Mouse (Mus musculus) forebrain, embryonic 10.5 days (tissue): Measurements from ENCODE around the gene Nxt2. TPM values are rescaled to one million over a fixed set of nuclear protein-coding genes. Genes with fewer than 3 reads are reported as not detected.
"Not testable (repeated sequence)": the region's sequence is repeated elsewhere in the genome, so short reads cannot be mapped to it uniquely, and the experiment has no call there.

Experiments
- DNase-seq: peaks from one replicate; pipeline ENCODE4 v3.0.0-alpha.2; 2017; ENCODE audit warnings: low spot score; ENCODE audit errors: extremely low spot score
- H3K27ac ChIP-seq: fragments of 300-500 bp; sonication (generic); 2 replicates; pipeline ENCODE4 v1.5.1; 2016; ENCODE audit warnings: mild to moderate bottlenecking
- H3K27me3 ChIP-seq: fragments of 300-500 bp; sonication (generic); 2 replicates; pipeline ENCODE4 v1.6.1; 2016; ENCODE audit warnings: mild to moderate bottlenecking; ENCODE audit not compliant: poor library complexity, severe bottlenecking
- H3K36me3 ChIP-seq: fragments of 300-500 bp; sonication (generic); replicated peaks from 2 replicates; pipeline ENCODE4 v1.6.1; 2016; ENCODE audit warnings: mild to moderate bottlenecking, moderate library complexity
- H3K4me1 ChIP-seq: fragments of 300-500 bp; sonication (generic); 2 replicates; pipeline ENCODE4 v1.6.1; 2016
- H3K4me3 ChIP-seq: fragments of 300-500 bp; sonication (generic); 2 replicates; pipeline ENCODE4 v1.5.1; 2016; ENCODE audit warnings: mild to moderate bottlenecking, moderate library complexity
- H3K9me3 ChIP-seq: fragments of 300-500 bp; sonication (generic); 2 replicates; pipeline ENCODE4 v1.6.1; 2016; ENCODE audit warnings: mild to moderate bottlenecking, moderate library complexity
- WGBS: fragments of 180-500 bp; shearing (Covaris S2); methylation state at CpG from one replicate; pipeline ENCODE4 v1.1.7; 2016; 5-methylcytosine and 5-hydroxymethylcytosine counted together
- polyA plus RNA-seq: library from polyadenylated mRNA; unstranded; fragments of >200 nt; fragmentation: Nextera tagmentation; extraction: Ambion mirVana; gene quantifications from 2 replicates; pipeline ENCODE4 v1.2.1, GENCODE M21; 2016

Gene Nxt2
- 7.9 and 8.6 TPM in 2 replicates for polyA plus RNA-seq

DNA sequence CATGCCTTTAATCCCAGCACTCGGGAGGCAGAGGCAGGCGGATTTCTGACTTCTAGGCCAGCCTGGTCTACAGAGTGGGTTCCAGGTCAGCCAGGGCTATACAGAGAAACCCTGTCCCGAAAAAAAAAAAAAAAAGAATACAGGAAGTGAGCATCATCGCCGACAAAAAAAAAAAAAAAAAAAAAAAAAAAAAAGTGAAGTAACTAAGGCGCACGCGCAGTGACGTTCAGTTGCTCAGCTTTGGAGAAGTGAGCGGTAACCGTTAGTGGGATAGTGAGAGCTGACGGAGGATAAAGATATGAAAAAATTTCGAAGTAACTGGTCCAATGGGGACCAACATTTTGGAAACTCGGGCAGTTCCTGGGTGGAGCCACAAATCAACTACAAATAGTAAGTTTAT is at the start of gene Nxt2:
Nxt2 (plus strand) TSS at position 229 of the 400 bp plus-strand sequence.
- Histone ChIP-seq H3K9me3 (no peaks in the 10 kb centered on the region), H3K27ac (peak within 1 kb of the TSS; percentile 87), H3K27me3 (peaks cover 15% of the 10 kb centered on the region), H3K36me3 (no peaks in the 10 kb centered on the region), H3K4me3 (peak within 1 kb of the TSS; percentile 59), H3K4me1 (no peaks in the 10 kb centered on the region)
- 90% methylated on average over 14 of the region's 14 CpGs for WGBS
- DNase-seq, result no peak

DNA sequence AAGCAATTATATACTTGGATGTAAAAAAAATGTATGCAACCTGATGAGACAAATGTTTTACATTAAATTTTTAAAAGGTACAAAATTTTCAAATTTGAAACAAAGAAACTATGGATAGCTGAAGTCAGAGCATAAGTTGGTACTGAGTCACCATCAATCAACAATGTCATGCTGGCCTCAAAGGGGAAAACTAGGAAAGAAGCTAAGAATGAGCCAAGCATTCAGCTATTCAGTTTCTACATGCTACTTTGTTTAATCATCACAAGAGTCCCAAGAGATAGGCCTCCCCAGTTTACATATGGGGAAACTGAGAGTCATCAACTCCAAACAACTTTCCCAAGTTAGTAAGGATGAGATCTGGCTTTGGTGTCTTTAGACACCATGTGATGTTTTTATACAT is 49.6 kb upstream of the Nxt2 start:
- Histone ChIP-seq H3K27me3 (peaks cover 98% of the 10 kb centered on the region), H3K9me3 (no peaks in the 10 kb centered on the region), H3K27ac (no peak overlapping the region), H3K4me3 (no peak overlapping the region), H3K36me3 (no peaks in the 10 kb centered on the region), H3K4me1 (no peaks in the 10 kb centered on the region)
- DNase-seq, result no peak

GRCm38 (mm10) chrX:142182026-142182425 is 44.5 kb upstream of the Nxt2 start:
- Histone ChIP-seq H3K9me3 (no peaks in the 10 kb centered on the region), H3K4me3 (no peak overlapping the region), H3K4me1 (peaks cover 4% of the 10 kb centered on the region; the same call in 1 of the 2 replicates), H3K27me3 (peaks cover 98% of the 10 kb centered on the region), H3K27ac (no peak overlapping the region), H3K36me3 (no peaks in the 10 kb centered on the region)
- 84% methylated on average over 2 of the region's 2 CpGs for WGBS
- no peak for DNase-seq

- 34% methylated on average over 22 of the region's 22 CpGs for WGBS
- H3K36me3 ChIP-seq, result no peaks in the 10 kb centered on the region
- peaks cover 7% of the 10 kb centered on the region for H3K4me1 ChIP-seq
- peak; percentile 53 for DNase-seq
- no peak overlapping the region for H3K27ac ChIP-seq
- H3K4me3 ChIP-seq, result no peak overlapping the region
- no peaks in the 10 kb centered on the region for H3K9me3 ChIP-seq
- peaks cover 87% of the 10 kb centered on the region for H3K27me3 ChIP-seq
These were observed 37.4 kb upstream of the Nxt2 start for GRCm38 (mm10) chrX:142189023-142189703.

GRCm38 (mm10) chrX:142190355-142190754 is 36.2 kb upstream of the Nxt2 start:
- WGBS, result 75% methylated on average over 2 of the region's 2 CpGs
- DNase-seq, result no peak
- Histone ChIP-seq H3K27me3 (peaks cover 87% of the 10 kb centered on the region), H3K27ac (no peak overlapping the region), H3K9me3 (no peaks in the 10 kb centered on the region), H3K4me3 (no peak overlapping the region), H3K36me3 (no peaks in the 10 kb centered on the region), H3K4me1 (peaks cover 5% of the 10 kb centered on the region)

GRCm38 (mm10) chrX:142194420-142194819 is 32.1 kb upstream of the Nxt2 start:
- Histone ChIP-seq H3K4me1 (no peaks in the 10 kb centered on the region), H3K4me3 (no peak overlapping the region), H3K9me3 (no peaks in the 10 kb centered on the region), H3K36me3 (no peaks in the 10 kb centered on the region), H3K27me3 (peaks cover 79% of the 10 kb centered on the region), H3K27ac (no peak overlapping the region)
- 79% methylated on average over 6 of the region's 6 CpGs for WGBS
- no peak for DNase-seq

DNA sequence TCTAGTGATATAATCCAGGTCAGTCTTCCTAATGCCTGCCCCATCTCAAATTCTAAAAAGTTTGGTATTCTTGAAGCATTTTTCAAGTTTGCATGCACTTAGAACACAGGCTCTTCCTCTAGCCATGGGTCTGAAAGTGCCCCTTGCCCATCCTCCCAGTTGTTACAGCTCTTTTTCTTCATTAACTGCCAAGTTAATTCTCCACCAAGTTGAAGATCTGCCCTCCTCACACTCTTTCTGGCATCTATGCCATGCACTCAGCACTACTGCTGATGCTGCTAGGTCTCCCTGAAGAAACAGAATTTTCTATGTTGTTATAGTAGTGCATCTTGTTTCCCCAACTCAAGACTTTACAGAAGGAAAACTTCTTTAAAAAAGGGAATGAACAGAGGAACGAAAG is 31.0 kb upstream of the Nxt2 start:
- no peak overlapping the region for H3K27ac ChIP-seq
- 80% methylated on average over 1 of the region's 1 CpGs for WGBS
- H3K27me3 ChIP-seq, result peaks cover 68% of the 10 kb centered on the region
- H3K4me1 ChIP-seq, result no peaks in the 10 kb centered on the region
- no peak overlapping the region for H3K4me3 ChIP-seq
- H3K36me3 ChIP-seq, result no peaks in the 10 kb centered on the region
- H3K9me3 ChIP-seq, result no peaks in the 10 kb centered on the region
- DNase-seq, result no peak

DNA sequence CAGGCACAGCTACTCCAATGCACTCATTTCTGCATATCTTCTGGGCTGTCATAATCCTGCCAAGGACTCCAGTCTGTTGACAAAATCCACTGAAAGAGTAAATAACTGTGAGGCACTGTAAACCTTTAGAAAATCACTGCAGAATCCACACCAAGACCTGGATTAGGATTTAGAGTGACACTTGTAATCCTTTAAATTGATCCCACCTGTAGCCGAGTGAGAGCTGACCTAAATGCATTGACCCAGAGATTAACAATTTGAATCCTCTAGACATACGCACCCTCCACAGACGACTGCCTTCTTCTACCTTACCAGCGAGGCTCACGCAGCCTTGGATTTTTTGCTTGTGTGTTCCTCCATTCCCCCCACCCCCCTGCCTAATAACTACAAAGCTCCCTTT is 29.7 kb upstream of the Nxt2 start, which contains the start of gene Gucy2f:
Gucy2f (minus strand) TSS at position 101 of the 400 bp plus-strand sequence.
- H3K27ac ChIP-seq, result no peak within 1 kb of the TSS
- no peaks in the 10 kb centered on the region for H3K4me1 ChIP-seq
- no peak within 1 kb of the TSS for H3K4me3 ChIP-seq
- H3K9me3 ChIP-seq, result no peaks in the 10 kb centered on the region
- peaks cover 57% of the 10 kb centered on the region for H3K27me3 ChIP-seq
- no peaks in the 10 kb centered on the region for H3K36me3 ChIP-seq
- no peak for DNase-seq
- 42% methylated on average over 5 of the region's 5 CpGs for WGBS

GRCm38 (mm10) chrX:142200295-142200694 is 26.3 kb upstream of the Nxt2 start:
- DNase-seq, result no peak
- H3K4me3 ChIP-seq, result no peak overlapping the region
- H3K27me3 ChIP-seq, result peaks cover 25% of the 10 kb centered on the region
- H3K36me3 ChIP-seq, result no peaks in the 10 kb centered on the region
- H3K9me3 ChIP-seq, result no peaks in the 10 kb centered on the region
- no peak overlapping the region for H3K27ac ChIP-seq
- 15% methylated on average over 3 of the region's 3 CpGs for WGBS
- H3K4me1 ChIP-seq, result no peaks in the 10 kb centered on the region

GRCm38 (mm10) chrX:142227398-142228054 is 956 bp downstream of the Nxt2 start:
- WGBS, result 25% methylated on average over 15 of the region's 15 CpGs
- Histone ChIP-seq H3K9me3 (no peaks in the 10 kb centered on the region), H3K27me3 (peaks cover 9% of the 10 kb centered on the region), H3K4me3 (peak overlapping the region; percentile 59), H3K36me3 (no peaks in the 10 kb centered on the region), H3K27ac (peak overlapping the region; percentile 87), H3K4me1 (no peaks in the 10 kb centered on the region)
- peak; percentile 30 for DNase-seq

- 22% methylated on average over 35 of the region's 42 CpGs for WGBS
- H3K4me3 ChIP-seq, result peak overlapping the region; percentile 59
- no peaks in the 10 kb centered on the region for H3K36me3 ChIP-seq
- peak; percentile 65 for DNase-seq
- no peaks in the 10 kb centered on the region for H3K4me1 ChIP-seq
- H3K9me3 ChIP-seq, result no peaks in the 10 kb centered on the region
- H3K27me3 ChIP-seq, result peaks cover 6% of the 10 kb centered on the region
- H3K27ac ChIP-seq, result peak overlapping the region; percentile 87
These were observed 1.6 kb downstream of the Nxt2 start for GRCm38 (mm10) chrX:142228055-142228768.

DNA sequence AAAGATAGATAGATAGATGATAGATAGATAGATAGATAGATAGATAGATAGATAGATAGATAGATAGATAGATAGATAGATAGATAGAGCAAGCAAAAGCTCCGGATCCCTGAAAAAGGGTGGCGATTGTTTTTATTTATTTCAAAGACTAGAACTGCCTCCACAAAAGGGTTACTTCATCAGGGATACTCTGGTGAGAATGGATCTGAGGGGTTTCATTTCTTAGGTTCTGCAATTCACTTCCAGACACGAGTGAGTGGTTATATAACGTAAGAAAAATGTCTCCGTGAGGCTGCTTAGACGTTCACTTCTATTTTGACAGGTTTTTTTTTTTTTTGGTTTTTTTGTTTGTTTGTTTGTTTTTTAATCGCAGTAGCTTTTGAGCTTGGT is 2.2 kb downstream of the Nxt2 start:
- Histone ChIP-seq H3K4me1 (no peaks in the 10 kb centered on the region), H3K36me3 (no peaks in the 10 kb centered on the region), H3K27me3 (peaks cover under 1% of the 10 kb centered on the region; the same call in 1 of the 2 replicates), H3K27ac (peak overlapping the region; percentile 87; the same call in 1 of the 2 replicates), H3K9me3 (no peaks in the 10 kb centered on the region), H3K4me3 (peak overlapping the region; percentile 59)
- no peak for DNase-seq
- WGBS, result 51% methylated on average over 7 of the region's 7 CpGs

DNA sequence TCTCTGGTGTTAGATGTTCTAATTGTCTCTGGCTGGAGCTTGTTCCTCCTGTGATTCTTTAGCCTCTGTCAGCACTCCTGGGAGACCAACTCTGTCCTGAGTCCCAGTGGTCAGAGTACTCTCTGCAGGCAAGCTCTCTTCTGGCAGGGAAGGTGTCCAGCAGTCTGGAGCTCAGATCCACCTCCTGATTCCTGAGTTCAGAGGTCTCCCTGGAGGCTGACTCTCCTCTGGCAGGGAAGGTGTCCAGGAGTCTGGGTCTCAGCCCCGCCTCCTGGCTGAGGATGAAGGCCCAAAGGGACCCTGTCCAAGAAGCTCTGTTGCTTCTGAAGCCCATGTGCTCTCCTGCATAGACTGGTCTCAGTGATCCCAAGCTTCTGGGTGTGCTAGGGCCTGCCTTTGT is 9.6 kb downstream of the Nxt2 start:
- H3K4me1 ChIP-seq, H3K36me3 ChIP-seq, DNase-seq, H3K27ac ChIP-seq, H3K9me3 ChIP-seq, H3K4me3 ChIP-seq: not testable (repeated sequence)
- 88% methylated on average over 1 of the region's 1 CpGs for WGBS
- peaks cover 26% of the 10 kb centered on the region for H3K27me3 ChIP-seq
